Mouse (Mus musculus) thymus, postnatal 14 days (tissue): ENCODE measurements around the gene Nadk.
"Not testable (repeated sequence)": the region's sequence is repeated elsewhere in the genome, so short reads cannot be mapped to it uniquely, and the experiment has no call there.

Experiments used
- DNase-seq: peaks from one replicate; pipeline ENCODE4 v3.0.0; 2021

The Nadk gene

DNA sequence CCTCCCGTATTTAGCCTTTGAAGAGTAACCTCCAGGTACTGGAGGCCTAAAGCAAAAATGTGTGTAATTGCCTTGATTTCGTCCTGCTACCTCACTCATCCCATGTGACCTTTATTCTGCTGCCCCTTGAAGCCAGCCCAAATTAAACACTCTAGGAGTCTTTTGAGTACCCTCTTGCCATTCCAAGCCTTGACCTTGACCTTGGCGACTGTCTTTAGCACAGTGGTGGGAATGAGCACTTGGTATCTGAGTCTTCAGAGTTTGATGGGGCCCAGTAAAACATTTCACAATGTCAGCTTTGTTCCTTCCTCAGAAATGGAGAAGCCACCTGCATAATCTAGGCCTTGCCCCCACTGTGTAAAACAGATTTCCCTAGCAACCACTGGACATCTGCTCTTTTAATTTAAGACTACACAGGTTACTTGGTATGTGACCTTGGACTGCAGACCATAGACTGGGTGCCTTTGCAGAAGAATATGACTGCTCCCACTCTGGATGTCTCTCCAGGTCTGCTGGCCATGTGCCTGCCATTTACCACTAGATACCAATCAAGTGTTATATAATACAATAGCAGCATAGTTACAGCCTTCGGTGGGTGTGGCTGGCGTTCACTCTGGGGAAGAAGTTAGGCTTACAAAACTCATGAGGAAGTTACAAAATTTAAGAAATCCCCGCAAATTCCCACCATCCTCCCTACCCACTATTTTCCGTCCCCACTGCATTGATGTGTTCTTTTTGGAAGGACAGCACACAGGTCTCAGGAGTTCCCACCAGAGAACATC lies at the start of gene Nadk:
Gene Nadk (plus strand): TSS at position 718 of the 782 bp plus-strand sequence.
- DNase-seq = no peak

DNA sequence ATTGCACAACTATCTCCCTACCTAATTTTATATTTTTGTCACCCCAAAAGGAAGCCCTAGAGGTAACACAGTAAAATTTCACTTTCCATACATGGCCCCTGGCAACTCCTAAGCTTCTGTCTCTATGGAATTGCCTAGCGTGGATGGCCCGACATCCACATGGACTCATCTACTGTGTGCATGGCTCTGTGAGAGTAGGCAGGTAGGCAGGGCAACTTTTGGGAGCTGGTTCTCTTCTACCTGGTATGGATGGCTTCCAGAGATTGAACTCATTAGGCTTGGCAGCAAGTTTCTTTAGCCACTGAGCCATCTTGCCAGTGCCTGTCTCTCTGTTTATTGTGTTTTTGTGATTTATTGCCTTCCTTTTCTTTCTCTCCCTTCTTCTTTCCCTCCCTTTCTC lies 47.4 kb upstream of the Nadk start:
- DNase-seq = no peak

DNA sequence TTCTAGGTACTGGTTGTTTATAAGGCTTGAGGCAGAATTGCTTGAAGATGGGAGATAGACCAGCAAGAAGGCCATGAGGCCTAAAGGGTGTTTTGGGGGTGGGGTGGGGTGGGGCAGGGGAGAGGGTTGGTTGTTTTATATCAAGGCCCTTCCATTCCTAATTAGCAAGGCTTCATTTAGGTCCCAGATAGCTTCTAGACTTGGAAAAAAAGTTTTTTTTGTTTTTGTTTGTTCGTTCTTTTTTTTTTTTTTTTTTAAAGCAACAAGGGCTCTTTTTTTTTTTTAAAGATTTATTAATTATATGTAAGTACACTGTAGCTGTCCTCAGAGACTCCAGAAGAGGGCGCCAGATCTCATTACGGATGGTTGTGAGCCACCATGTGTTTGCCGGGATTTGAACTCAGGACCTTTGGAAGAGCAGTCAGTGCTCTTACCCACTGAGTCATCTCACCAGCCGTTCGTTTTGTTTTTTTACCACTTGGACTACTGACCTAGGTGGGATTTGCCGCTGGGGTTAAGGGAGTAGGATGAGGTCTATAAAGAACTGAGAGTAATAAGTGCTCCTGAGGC lies 44.1 kb upstream of the Nadk start:
- DNase-seq = no peak

DNA sequence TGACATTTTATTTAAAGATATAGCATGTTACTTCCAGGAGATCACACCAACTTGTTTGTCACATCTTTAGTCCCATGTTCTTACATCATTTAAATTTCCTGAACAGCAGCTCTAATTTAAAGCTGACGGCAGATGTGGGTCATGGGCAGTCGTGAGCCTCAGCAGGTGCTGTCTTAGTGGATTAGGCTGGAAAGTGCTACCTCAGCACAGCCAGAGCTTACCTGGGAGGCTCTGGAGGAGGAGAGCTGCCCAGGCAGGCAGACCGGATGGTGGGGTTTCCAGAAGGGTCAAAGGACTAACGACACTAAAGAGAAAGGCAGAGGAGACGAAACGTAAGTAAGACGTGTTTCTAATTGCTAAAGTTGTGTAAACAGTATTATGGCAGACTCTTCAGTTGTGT lies 39.9 kb upstream of the Nadk start:
- no peak for DNase-seq

DNA sequence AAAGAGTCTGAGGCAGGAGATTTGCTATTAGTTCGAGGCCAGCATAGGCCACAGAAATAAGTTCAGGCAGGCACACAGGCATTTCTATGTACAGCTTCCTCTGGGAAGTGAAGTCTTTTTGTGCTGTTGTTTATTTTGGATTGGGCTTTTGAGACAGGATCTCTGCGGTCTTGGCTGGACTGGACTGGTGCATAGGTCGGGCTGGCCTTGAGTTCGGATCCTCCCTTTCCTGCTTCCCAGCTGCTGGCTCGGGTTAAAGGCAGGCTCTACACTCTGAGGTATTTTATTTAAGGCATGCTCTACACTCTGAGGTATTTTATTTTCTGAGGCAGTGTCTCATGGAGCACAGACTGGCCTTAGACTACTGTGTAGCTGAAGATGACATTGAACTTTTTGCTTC lies 36.4 kb upstream of the Nadk start:
- DNase-seq = no peak

DNA sequence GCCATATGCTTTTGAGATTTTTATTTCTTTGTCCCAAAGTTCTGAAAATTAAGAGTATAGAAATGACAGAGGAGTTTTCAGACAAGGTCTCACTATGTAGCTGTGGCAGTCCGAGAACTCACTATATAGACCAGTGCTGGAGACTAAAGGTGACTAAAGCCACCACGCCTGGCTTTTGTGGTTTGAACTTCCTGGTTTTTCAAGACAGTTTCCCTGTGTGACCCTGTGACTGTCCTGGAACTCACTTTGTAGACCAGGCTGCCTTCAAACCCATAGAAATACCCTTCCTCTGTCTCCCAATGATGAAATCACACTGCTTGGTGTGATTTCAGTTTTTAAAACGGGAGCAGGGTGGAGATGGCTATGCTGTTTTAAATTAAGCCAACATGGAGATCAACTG lies 32.9 kb upstream of the Nadk start:
- no peak for DNase-seq

DNA sequence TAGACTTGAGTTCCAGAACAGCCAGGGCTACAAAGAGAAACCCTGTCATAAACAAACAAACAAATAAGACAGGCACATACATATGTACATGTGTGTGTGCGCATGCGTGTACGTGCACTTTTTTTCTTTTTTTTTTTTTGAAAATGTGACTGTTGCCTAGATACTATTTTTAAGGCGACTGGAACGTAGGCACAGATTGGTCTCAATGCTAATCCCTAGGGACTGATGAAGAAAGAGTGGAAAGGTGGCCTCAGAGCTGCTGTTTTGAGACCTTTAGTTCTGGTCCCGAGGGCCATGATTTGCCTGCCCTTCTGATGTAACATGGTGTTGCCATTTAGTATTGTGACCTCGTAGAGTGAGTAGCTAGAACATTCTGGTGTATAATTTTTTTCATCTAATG lies 12.2 kb upstream of the Nadk start:
- no peak for DNase-seq

DNA sequence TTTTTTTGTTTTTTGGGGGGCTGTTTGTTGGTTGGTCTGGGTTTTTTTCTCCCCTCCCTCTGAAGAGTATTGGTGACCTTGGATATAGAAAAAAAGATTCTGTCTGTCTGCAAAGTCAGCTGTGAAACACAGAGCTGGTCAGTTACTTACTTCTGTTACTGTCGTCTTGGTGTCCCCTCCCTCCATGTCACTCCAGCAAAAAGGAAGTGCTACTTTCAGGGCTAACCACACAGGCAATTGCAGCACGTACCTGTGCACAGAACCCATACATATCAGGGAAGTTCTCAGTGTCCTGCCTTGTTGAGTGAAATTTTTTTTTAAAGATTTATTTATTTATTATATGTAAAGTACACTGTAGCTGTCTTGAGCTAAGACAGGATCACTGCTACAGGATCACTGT lies 11.7 kb upstream of the Nadk start:
- no peak for DNase-seq

DNA sequence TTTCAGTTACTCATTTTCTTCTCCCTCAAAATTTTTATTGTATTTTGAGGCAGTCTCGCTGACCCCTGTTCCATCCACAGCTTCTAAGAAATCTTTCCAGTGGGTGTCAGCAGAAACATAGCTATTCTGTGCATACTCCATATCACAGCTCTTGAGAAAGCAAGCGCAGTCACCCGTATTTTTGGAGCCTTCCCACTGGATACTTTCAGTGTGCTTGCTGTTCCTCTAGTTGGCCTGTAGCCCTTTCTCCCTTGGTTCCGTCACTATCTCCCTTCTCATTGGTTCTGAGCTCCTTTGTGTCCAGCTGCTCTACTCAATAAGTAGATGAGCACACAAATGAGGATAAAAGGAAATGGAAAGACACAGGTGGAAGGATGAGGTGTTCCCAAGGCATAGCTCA lies 11.1 kb upstream of the Nadk start:
- DNase-seq = no peak

DNA sequence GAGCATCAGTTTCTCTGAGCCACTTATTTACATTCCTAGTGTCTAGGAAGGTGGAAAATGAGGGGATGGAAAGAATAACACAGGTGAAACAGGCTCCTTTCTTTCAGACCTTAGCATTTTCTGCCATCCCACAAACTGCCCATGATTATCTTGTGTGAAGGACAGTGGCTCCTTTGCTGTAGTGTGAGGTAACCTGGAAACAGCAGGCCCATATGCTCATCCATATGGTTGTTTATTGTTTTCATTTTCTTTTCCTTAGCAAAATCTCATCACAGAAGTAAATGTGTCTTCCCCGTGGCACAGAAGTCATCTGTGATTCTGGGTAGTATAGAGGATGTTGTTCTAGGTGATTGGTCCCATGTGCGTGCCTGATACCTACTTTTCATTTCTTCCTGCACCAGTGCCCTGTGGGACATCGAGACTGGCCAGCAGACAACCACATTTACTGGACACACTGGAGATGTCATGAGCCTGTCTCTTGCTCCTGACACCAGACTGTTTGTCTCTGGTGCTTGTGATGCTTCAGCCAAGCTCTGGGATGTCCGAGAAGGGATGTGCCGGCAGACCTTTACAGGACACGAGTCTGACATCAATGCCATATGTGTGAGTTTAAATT lies 9.2 kb upstream of the Nadk start:
- no peak for DNase-seq

DNA sequence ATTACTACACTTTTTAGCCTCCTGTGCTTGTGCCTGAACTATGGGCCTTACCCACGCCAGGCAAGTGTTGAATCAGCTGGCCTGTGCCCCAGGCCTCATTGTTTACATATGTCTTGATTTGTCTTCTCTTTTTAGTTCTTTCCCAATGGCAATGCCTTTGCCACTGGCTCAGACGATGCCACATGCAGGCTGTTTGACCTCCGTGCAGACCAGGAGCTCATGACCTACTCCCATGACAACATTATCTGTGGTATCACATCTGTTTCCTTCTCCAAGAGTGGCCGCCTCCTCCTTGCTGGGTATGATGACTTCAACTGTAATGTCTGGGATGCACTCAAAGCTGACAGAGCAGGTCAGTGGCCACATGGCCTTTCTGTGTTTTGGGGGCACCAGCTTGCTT lies 7.3 kb upstream of the Nadk start:
- DNase-seq = no peak

DNA sequence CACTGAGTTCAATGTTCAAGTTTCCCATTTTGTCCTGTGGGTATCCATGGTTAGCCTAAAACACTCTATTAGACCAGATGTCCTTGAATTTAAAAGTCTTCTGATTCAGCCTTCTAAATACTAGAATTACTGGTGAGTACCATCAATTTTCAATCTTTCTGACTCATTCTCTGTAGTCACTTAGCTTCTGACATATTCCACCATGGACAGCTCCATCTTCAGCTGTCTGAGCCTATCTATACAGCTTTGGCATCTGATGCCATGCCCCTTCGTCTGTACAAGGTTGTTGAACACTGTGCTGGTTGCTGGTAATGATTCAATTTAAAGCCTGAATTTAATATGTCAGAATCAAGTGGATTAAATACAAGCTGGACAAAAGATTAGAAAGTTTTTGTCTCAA lies 6.7 kb upstream of the Nadk start:
- no peak for DNase-seq

DNA sequence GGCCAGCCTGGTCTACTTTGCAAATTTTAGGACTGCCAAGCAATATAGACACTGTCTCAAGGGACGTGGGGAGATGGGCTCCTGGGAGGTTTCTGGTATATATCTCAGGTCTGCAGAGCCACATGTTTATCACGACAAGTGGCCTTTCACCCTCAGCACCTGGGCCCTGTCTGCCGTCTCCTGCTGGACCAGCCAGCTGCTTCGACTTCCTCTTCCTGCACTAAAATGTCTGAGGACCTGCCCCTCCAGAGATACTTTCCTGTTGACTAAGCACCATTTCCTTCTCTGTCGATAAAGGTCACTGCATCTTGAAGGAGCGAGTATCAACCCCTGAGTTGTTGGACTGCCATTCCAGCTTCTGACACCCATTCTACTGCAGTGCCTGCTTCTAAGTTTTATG lies 2.7 kb upstream of the Nadk start:
- DNase-seq = no peak

DNA sequence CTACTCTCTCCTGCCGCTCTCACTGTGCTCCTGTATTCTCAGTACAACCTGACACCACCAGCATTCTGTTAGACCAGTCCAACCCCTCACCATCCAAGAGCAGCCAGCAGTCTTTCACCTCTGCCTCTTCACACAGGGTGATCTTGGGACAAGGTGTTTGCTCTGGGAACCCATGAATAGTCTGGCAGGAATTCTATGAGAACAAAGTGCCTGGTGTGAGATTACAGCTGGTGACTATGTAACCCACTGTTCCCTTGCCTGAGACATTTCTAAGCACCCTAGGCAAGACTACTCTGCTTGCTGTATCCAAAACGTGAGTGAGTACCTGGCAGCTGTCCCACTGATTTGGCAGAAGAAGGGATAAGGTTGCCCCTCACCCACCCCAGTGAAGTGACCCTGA lies 1.2 kb upstream of the Nadk start:
- DNase-seq = no peak

DNA sequence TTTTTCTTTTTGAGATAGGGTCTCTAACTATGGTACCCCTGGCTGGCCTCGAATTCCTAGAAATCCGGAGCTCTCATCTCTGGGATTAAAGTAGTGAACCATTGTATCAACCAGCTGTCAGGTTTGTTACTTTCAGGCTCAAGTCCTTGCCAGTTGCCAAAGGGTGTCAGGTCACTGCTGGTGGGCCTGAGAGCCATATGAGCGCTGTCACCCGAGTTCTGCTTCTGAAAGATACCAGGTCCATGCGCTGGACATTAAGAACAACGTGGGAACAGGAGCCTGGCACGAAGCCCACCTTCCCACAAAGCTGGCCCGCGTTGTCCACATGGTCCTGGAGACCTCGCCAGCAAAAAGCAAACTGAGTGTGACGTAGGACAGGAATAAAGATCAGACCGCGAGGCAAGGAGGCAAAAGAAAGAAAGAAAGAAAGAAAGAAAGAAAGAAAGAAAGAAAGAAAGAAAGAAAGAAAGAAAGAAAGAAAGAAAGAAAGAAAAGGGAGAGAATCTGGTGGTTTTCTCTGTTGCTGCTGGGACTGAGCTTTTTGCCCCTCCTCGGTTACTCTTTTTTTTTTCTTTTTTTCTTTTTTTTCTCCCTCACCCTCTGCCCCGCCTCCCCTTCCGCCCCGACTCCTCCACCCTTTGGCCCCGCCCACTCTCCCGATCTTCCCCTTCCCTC lies 684 bp downstream of the Nadk start:
- peak; percentile 52 for DNase-seq

DNA sequence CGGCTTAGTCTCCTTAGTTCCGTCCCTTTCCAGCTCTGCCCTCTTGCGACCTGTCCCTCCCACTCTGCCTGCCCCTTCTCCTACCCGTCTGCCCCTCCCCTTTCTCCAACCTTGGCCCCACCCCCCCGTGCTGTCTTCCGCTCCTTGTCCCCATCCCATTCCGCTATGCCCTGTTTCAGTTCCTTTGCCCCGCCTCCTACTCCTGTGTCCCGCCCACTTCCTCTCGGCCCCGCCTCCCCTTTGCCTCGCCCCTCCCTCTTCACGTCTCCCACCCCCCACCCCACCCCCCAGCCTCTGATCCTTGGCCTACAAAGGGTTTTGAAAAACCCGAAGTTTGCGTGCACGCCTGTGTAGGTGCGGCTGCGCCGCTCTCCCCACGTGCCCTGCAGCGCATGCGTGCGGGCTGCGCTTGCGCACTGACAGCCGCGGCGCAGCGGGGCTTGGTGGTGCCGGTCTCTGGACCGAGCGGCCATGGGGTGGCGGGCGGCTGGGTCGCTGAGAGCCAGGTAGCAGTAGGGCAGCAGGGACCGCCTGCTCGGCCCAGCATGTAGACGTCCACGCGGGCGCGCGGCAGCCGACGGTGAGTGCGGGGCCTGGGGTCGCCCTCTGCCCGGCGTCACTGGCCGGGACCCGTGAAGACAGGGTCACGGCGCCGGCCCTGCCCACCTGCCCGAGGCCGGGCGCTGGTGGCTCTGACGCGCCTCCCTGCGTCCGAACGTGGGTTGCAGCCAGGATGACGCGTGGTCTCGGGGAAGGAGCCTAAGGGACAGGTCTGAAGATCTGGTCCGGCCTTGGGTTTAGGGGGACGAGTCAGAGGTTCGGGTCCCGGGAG lies 1.4 kb downstream of the Nadk start:
- DNase-seq = peak; percentile 99

DNA sequence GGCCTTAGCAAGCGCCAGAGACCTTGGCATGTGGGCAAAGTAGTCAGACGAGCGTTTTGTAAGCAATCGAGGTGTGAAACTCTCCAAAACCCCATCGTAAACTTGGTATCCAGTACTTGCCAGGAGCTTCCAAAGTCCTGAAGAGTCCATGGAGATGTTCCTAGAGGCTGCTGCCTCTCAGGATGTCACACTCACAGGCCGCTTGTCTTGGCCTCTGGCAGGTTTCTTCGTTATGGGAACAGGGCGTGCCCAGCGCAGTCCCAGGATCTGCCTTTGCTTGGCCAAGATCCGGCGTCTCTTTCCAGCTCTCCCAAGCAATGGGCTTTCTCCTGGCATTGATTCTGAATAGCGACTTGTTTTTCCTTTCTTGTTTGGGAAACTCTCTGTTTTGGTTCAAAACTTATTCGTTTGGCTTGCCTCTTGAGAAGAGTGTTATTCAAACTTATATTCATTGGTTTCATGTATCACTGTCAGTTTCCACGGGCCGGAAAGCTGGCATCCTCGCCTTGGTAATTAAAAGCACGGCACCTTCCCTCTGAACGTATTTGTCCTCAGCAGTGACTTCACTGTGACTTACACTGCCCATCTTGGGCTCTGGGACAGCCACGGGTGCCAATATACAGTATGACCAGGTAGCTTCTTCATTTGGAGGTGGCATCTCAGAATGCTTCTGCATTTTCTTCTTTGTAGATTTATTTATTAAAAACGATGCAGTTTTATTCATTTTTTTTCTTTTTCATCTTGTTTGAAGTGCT lies 2.3 kb downstream of the Nadk start:
- DNase-seq = peak; percentile 26

DNA sequence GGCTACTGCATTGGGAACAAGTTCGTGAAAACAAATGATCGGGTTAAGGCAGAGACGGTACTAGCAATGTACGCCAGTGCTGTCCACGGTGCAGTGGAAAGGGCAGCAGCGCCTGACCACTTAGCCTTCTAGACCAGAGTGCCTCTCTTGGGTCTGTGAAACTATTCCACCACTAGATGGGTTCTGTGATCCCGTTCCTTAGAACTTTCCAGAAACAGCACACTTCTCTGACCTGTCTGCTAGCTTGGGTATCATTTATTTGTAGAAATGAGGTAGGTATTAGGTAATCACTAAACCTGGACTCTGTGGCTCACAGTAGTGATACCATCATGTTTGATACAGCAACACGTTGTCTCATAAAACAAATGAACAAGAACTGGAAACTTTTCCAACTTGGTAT lies 4.4 kb downstream of the Nadk start:
- DNase-seq = no peak

DNA sequence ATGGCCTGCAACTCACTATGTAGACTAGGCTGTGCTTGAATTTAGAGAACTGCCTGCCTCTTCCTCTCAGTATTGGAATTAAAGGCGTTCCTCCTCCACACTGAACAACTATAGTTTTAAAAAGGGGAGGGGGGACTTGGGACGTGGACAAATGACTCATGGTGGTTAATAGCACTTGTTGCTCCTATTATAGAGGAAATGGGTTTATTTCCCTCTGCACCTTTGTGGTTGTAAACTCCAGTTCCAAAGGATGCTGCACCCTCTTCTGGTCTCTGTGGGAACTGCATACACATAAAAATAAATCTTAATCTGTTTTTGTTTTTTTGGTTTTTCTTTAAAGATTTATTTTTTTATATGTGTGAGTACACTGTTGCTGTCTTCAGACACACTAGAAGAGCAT lies 6.0 kb downstream of the Nadk start:
- peak; percentile 40 for DNase-seq

DNA sequence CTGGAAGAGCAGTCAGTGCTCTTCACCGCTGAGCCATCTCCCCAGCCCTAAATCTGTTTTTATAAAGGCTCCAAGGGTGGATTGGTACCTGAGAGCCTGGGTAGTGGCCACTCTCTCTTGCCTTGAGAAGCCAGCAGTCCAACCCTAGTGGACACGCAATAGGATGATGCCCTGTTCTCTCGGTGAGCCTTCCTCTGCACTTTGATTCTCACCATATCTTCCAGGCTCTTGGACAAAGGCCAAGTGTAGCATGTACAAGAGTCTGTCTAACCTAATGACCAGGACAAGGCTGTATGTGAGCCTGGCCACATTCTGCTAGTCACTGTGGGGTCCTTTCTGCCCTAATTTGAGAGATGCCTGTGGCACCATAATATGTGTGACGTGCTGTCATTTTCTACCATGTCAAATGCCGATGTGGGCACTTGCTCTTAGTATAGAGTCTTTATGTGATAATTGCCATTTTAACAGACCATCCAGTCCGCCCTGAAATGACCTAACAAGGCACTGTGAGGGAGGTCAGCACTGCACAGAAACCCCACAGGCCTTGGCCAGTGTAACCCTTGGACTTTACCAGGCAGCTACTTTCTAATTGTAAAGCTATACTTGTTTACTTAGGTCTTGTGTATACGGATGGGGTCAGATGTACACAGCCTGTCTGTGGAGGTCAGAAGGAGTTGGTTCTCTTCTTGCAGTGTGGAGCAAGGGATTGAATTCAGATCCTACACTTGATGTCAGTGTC lies 6.6 kb downstream of the Nadk start:
- no peak for DNase-seq

DNA sequence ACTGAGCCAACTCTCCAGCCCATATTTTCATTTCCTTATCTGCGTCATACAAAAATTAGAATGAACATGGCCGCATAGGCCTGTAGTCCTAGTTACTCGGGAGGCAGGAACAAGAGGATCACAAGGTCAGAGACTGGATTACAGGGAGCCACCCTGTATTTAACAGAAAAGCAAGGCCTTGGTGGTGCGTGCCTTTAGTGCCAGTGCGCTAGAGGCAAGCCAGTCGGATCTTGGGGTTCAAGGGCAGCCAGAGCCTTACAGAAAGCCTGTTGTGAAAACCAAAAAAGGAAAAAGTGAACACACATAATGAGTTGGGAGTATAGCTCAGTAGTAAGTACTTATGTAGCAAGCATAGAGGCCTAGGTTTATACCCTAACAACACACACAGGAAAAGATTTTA lies 7.6 kb downstream of the Nadk start:
- DNase-seq = no peak

DNA sequence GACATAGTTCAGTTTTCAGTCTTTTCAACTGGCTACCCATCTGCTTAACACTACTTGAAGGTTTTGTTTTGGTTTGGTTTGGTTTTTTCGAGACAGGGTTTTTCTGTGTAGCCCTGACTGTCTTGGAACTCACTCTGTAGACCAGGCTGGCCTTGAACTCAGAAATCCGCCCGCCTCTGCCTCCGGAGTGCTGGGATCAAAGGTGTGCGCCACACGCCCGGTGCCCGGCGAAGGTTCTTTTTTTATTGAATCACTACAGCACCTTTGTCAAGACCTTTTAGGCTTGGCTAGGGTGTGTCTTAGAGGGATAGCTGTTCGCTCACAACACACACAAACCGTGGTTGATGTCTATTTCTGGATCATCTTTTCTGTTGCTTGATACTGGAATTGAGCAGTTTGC lies 8.1 kb downstream of the Nadk start:
- DNase-seq = not testable (repeated sequence)
